Mouse (Mus musculus): ENCODE data around the gene Vps9d1. TPM values are rescaled to one million over a fixed set of nuclear protein-coding genes. Genes with fewer than 3 reads are reported as not detected.
"Not testable (repeated sequence)": the region's sequence is repeated elsewhere in the genome, so short reads cannot be mapped to it uniquely, and the experiment has no call there.

The Vps9d1 gene
- polyA plus RNA-seq, 1 experiment: 2.0 TPM

GRCm38 (mm10) chr8:123233300-123233699 is 20.8 kb downstream of the Vps9d1 start:
- H3K4me1 ChIP-seq (ENCODE audit: control insufficient read depth): peaks cover 23% of the 10 kb centered on the region
- peaks cover 13% of the 10 kb centered on the region for H3K36me3 ChIP-seq (ENCODE audit: control insufficient read depth)
- no peaks in the 10 kb centered on the region for H3K9me3 ChIP-seq (ENCODE audit: control insufficient read depth, low read length)
- TF ChIP-seq GATA1 (IDR thresholded peaks at IDR 0.05; ENCODE audit: low read length) (no peak), TAL1 (IDR thresholded peaks at IDR 0.05; ENCODE audit: low read length) (no peak)
- H3K27me3 ChIP-seq (ENCODE audit: control insufficient read depth): peaks cover 35% of the 10 kb centered on the region
- no peak overlapping the region for H3K4me3 ChIP-seq (replicated peaks)

GRCm38 (mm10) chr8:123232553-123232952 is 21.6 kb downstream of the Vps9d1 start:
- Histone ChIP-seq H3K4me1 (ENCODE audit: control insufficient read depth) (peaks cover 23% of the 10 kb centered on the region), H3K9me3 (ENCODE audit: control insufficient read depth, low read length) (no peaks in the 10 kb centered on the region), H3K27me3 (ENCODE audit: control insufficient read depth) (peaks cover 35% of the 10 kb centered on the region), H3K4me3 (replicated peaks) (no peak overlapping the region), H3K36me3 (ENCODE audit: control insufficient read depth) (peaks cover 19% of the 10 kb centered on the region)
- no peak for TF ChIP-seq GATA1 (IDR thresholded peaks at IDR 0.05; ENCODE audit: low read length)
- TF ChIP-seq TAL1 (IDR thresholded peaks at IDR 0.05; ENCODE audit: low read length): no peak

- peaks cover 27% of the 10 kb centered on the region for H3K36me3 ChIP-seq (ENCODE audit: control insufficient read depth)
- H3K9me3 ChIP-seq (ENCODE audit: control insufficient read depth, low read length): no peaks in the 10 kb centered on the region
- no peak overlapping the region for H3K4me3 ChIP-seq (replicated peaks)
- peaks cover 21% of the 10 kb centered on the region for H3K4me1 ChIP-seq (ENCODE audit: control insufficient read depth)
- TF ChIP-seq GATA1 (IDR thresholded peaks at IDR 0.05; ENCODE audit: low read length) (no peak), TAL1 (IDR thresholded peaks at IDR 0.05; ENCODE audit: low read length) (no peak)
- peaks cover 35% of the 10 kb centered on the region for H3K27me3 ChIP-seq (ENCODE audit: control insufficient read depth)
Observed at GRCm38 (mm10) chr8:123231742-123232141, 22.4 kb downstream of the Vps9d1 start.

GRCm38 (mm10) chr8:123230326-123230725 is 23.8 kb downstream of the Vps9d1 start:
- not testable (repeated sequence) for H3K4me3 ChIP-seq (replicated peaks); H3K9me3 ChIP-seq (ENCODE audit: control insufficient read depth, low read length)
- peaks cover 27% of the 10 kb centered on the region for H3K36me3 ChIP-seq (ENCODE audit: control insufficient read depth)
- peaks cover 22% of the 10 kb centered on the region for H3K27me3 ChIP-seq (ENCODE audit: control insufficient read depth)
- H3K4me1 ChIP-seq (ENCODE audit: control insufficient read depth): peaks cover 15% of the 10 kb centered on the region

GRCm38 (mm10) chr8:123228416-123228815 is 25.7 kb downstream of the Vps9d1 start:
- no peak overlapping the region for H3K4me3 ChIP-seq (replicated peaks)
- H3K27me3 ChIP-seq (ENCODE audit: control insufficient read depth): peaks cover 3% of the 10 kb centered on the region
- TF ChIP-seq GATA1 (IDR thresholded peaks at IDR 0.05; ENCODE audit: low read length) (no peak), TAL1 (IDR thresholded peaks at IDR 0.05; ENCODE audit: low read length) (no peak)
- H3K4me1 ChIP-seq (ENCODE audit: control insufficient read depth): peaks cover 23% of the 10 kb centered on the region
- peaks cover 27% of the 10 kb centered on the region for H3K36me3 ChIP-seq (ENCODE audit: control insufficient read depth)
- H3K9me3 ChIP-seq (ENCODE audit: control insufficient read depth, low read length): no peaks in the 10 kb centered on the region

- TF ChIP-seq GATA1 (IDR thresholded peaks at IDR 0.05; ENCODE audit: low read length) (no peak), TAL1 (IDR thresholded peaks at IDR 0.05; ENCODE audit: low read length) (no peak)
- peaks cover 24% of the 10 kb centered on the region for H3K4me1 ChIP-seq (ENCODE audit: control insufficient read depth)
- no peaks in the 10 kb centered on the region; the same call in 1 of the 2 replicates for H3K27me3 ChIP-seq (ENCODE audit: control insufficient read depth)
- no peaks in the 10 kb centered on the region for H3K9me3 ChIP-seq (ENCODE audit: control insufficient read depth, low read length)
- peaks cover 21% of the 10 kb centered on the region for H3K36me3 ChIP-seq (ENCODE audit: control insufficient read depth)
- peak within 1 kb of the TSS; percentile 66 for H3K4me3 ChIP-seq (replicated peaks)
Observed at GRCm38 (mm10) chr8:123224278-123225266, 29.6 kb downstream of the Vps9d1 start, which contains the start of gene Cdk10. Gene Cdk10 (plus strand): TSS chr8:123224842.

- H3K4me1 ChIP-seq (ENCODE audit: control insufficient read depth): peaks cover 21% of the 10 kb centered on the region
- TF ChIP-seq GATA1 (IDR thresholded peaks at IDR 0.05; ENCODE audit: low read length) (no peak), TAL1 (IDR thresholded peaks at IDR 0.05; ENCODE audit: low read length) (no peak)
- no peaks in the 10 kb centered on the region; the same call in none of the 2 replicates for H3K27me3 ChIP-seq (ENCODE audit: control insufficient read depth)
- no peaks in the 10 kb centered on the region for H3K36me3 ChIP-seq (ENCODE audit: control insufficient read depth)
- no peak overlapping the region for H3K4me3 ChIP-seq (replicated peaks)
- no peaks in the 10 kb centered on the region for H3K9me3 ChIP-seq (ENCODE audit: control insufficient read depth, low read length)
Observed at GRCm38 (mm10) chr8:123220917-123221316, 33.2 kb downstream of the Vps9d1 start.

- peaks cover 17% of the 10 kb centered on the region for H3K27me3 ChIP-seq (ENCODE audit: control insufficient read depth)
- H3K4me3 ChIP-seq (replicated peaks): no peak overlapping the region
- no peaks in the 10 kb centered on the region for H3K9me3 ChIP-seq (ENCODE audit: control insufficient read depth, low read length)
- H3K4me1 ChIP-seq (ENCODE audit: control insufficient read depth): peaks cover 31% of the 10 kb centered on the region
- H3K36me3 ChIP-seq (ENCODE audit: control insufficient read depth): peaks cover 7% of the 10 kb centered on the region
- TF ChIP-seq TAL1 (IDR thresholded peaks at IDR 0.05; ENCODE audit: low read length): no peak
- TF ChIP-seq GATA1 (IDR thresholded peaks at IDR 0.05; ENCODE audit: low read length): no peak
Observed at GRCm38 (mm10) chr8:123215430-123215829, 38.7 kb downstream of the Vps9d1 start.

GRCm38 (mm10) chr8:123213118-123213772 is 40.9 kb downstream of the Vps9d1 start:
- Histone ChIP-seq H3K4me1 (ENCODE audit: control insufficient read depth) (peaks cover 31% of the 10 kb centered on the region), H3K4me3 (replicated peaks) (peak overlapping the region; percentile 83), H3K36me3 (ENCODE audit: control insufficient read depth) (peaks cover 29% of the 10 kb centered on the region), H3K9me3 (ENCODE audit: control insufficient read depth, low read length) (no peaks in the 10 kb centered on the region), H3K27me3 (ENCODE audit: control insufficient read depth) (peaks cover 17% of the 10 kb centered on the region)
- no peak for TF ChIP-seq GATA1 (IDR thresholded peaks at IDR 0.05; ENCODE audit: low read length)
- no peak for TF ChIP-seq TAL1 (IDR thresholded peaks at IDR 0.05; ENCODE audit: low read length)
